Mouse (Mus musculus) erythroblast, embryonic 14.5 days (primary cell): ENCODE data around the gene Hsp90aa1. TPM values are rescaled to one million over a fixed set of nuclear protein-coding genes. Genes with fewer than 3 reads are reported as not detected.
"Not testable (repeated sequence)": the region's sequence is repeated elsewhere in the genome, so short reads cannot be mapped to it uniquely, and the experiment has no call there.

Experiments used
- H3K27me3 ChIP-seq: 2 replicates; pipeline ENCODE4 v1.6.1; 2012; ENCODE audit warnings: inconsistent platforms; ENCODE audit not compliant: control insufficient read depth
- H3K36me3 ChIP-seq: 2 replicates; pipeline ENCODE4 v1.6.1; 2012; ENCODE audit warnings: mild to moderate bottlenecking, inconsistent platforms; ENCODE audit not compliant: control insufficient read depth
- H3K4me1 ChIP-seq: 2 replicates; pipeline ENCODE4 v1.6.1; 2012; ENCODE audit warnings: inconsistent platforms; ENCODE audit not compliant: control insufficient read depth
- H3K4me3 ChIP-seq: replicated peaks from 2 replicates; pipeline ENCODE3; 2012; ENCODE audit warnings: moderate library complexity, mild to moderate bottlenecking, inconsistent platforms
- H3K9me3 ChIP-seq: 2 replicates; pipeline ENCODE4 v1.6.1; 2012; ENCODE audit warnings: low read length, inconsistent platforms, mixed read lengths; ENCODE audit not compliant: control insufficient read depth
- GATA1 ChIP-seq: IDR thresholded peaks from 2 replicates; pipeline ENCODE4 v1.6.1; 2012; ENCODE audit warnings: low read length, inconsistent platforms, mixed read lengths
- TAL1 ChIP-seq: IDR thresholded peaks from 3 replicates; pipeline ENCODE4 v1.6.1; 2012; ENCODE audit warnings: low read length, inconsistent platforms, mixed read lengths
- polyA plus RNA-seq: library from polyadenylated mRNA; stranded (reverse); fragments of >175 nt; gene quantifications from 2 replicates; pipeline ENCODE4 v1.2.3, GENCODE M21; 2012

Hsp90aa1 gene
- polyA plus RNA-seq = 16.7 and 20.5 TPM in 2 replicates

GRCm38 (mm10) chr12:110702556-110702955 lies at the start of gene Hsp90aa1:
Hsp90aa1 (minus strand) TSS chr12:110702728.
- peaks cover 72% of the 10 kb centered on the region for H3K4me1 ChIP-seq
- H3K4me3 ChIP-seq = no peak within 1 kb of the TSS
- no peaks in the 10 kb centered on the region for H3K9me3 ChIP-seq
- no peak for TF ChIP-seq GATA1
- no peak for TF ChIP-seq TAL1
- H3K27me3 ChIP-seq = no peaks in the 10 kb centered on the region
- no peaks in the 10 kb centered on the region for H3K36me3 ChIP-seq

GRCm38 (mm10) chr12:110750770-110751439 lies 48.4 kb upstream of the Hsp90aa1 start:
- H3K4me3 ChIP-seq = no peak overlapping the region
- no peaks in the 10 kb centered on the region for H3K27me3 ChIP-seq
- peaks cover 2% of the 10 kb centered on the region for H3K9me3 ChIP-seq
- TF ChIP-seq GATA1 (no peak), TAL1 (no peak)
- peaks cover 13% of the 10 kb centered on the region for H3K4me1 ChIP-seq
- peaks cover 32% of the 10 kb centered on the region for H3K36me3 ChIP-seq

- Histone ChIP-seq H3K4me3 (peak overlapping the region; percentile 98), H3K9me3 (peaks cover 3% of the 10 kb centered on the region; the same call in 1 of the 2 replicates), H3K36me3 (peaks cover 9% of the 10 kb centered on the region), H3K4me1 (peaks cover 29% of the 10 kb centered on the region), H3K27me3 (peaks cover 30% of the 10 kb centered on the region)
- TF ChIP-seq TAL1 (no peak), GATA1 (no peak)
Observed at GRCm38 (mm10) chr12:110738158-110738921, 35.8 kb upstream of the Hsp90aa1 start.

GRCm38 (mm10) chr12:110737170-110738157 lies 34.9 kb upstream of the Hsp90aa1 start, which contains the start of gene Wdr20:
Wdr20 (plus strand) TSS chr12:110737944.
- H3K4me1 ChIP-seq = peaks cover 29% of the 10 kb centered on the region
- H3K4me3 ChIP-seq = peak within 1 kb of the TSS; percentile 98
- H3K9me3 ChIP-seq = peaks cover 3% of the 10 kb centered on the region; the same call in 1 of the 2 replicates
- TF ChIP-seq TAL1 (no peak), GATA1 (no peak; the same call in 1 of the 2 replicates)
- H3K27me3 ChIP-seq = peaks cover 30% of the 10 kb centered on the region
- H3K36me3 ChIP-seq = peaks cover 5% of the 10 kb centered on the region

- Histone ChIP-seq H3K27me3 (peaks cover 30% of the 10 kb centered on the region), H3K9me3 (peaks cover 3% of the 10 kb centered on the region; the same call in 1 of the 2 replicates), H3K4me3 (peak overlapping the region; percentile 98), H3K36me3 (no peaks in the 10 kb centered on the region; the same call in 1 of the 2 replicates), H3K4me1 (peaks cover 29% of the 10 kb centered on the region)
- no peak for TF ChIP-seq TAL1
- no peak for TF ChIP-seq GATA1
Observed at GRCm38 (mm10) chr12:110736641-110737040, 34.1 kb upstream of the Hsp90aa1 start.

GRCm38 (mm10) chr12:110733254-110733653 lies 30.7 kb upstream of the Hsp90aa1 start:
- not testable (repeated sequence) for H3K9me3 ChIP-seq, H3K36me3 ChIP-seq, H3K4me3 ChIP-seq
- peaks cover 40% of the 10 kb centered on the region for H3K27me3 ChIP-seq
- peaks cover 10% of the 10 kb centered on the region for H3K4me1 ChIP-seq

GRCm38 (mm10) chr12:110726428-110726827 lies 23.9 kb upstream of the Hsp90aa1 start:
- Histone ChIP-seq H3K36me3 (no peaks in the 10 kb centered on the region), H3K9me3 (no peaks in the 10 kb centered on the region), H3K27me3 (peaks cover 16% of the 10 kb centered on the region), H3K4me1 (peaks cover 11% of the 10 kb centered on the region), H3K4me3 (no peak overlapping the region)
- no peak for TF ChIP-seq GATA1
- no peak for TF ChIP-seq TAL1

- Histone ChIP-seq H3K9me3 (no peaks in the 10 kb centered on the region), H3K36me3 (no peaks in the 10 kb centered on the region), H3K27me3 (peaks cover 22% of the 10 kb centered on the region), H3K4me1 (peaks cover 11% of the 10 kb centered on the region), H3K4me3 (no peak overlapping the region)
- TF ChIP-seq GATA1 = no peak
- no peak for TF ChIP-seq TAL1
Observed at GRCm38 (mm10) chr12:110725489-110725888, 23.0 kb upstream of the Hsp90aa1 start.

GRCm38 (mm10) chr12:110725051-110725450 lies 22.5 kb upstream of the Hsp90aa1 start:
- no peak for TF ChIP-seq TAL1
- TF ChIP-seq GATA1 = no peak
- peaks cover 26% of the 10 kb centered on the region for H3K27me3 ChIP-seq
- H3K4me3 ChIP-seq = no peak overlapping the region

More at GRCm38 (mm10) chr12:110725051-110725450, 22.5 kb upstream of the Hsp90aa1 start:
- Histone ChIP-seq H3K4me1 (peaks cover 11% of the 10 kb centered on the region), H3K36me3 (no peaks in the 10 kb centered on the region), H3K9me3 (no peaks in the 10 kb centered on the region)
